Mouse (Mus musculus) CH12.LX (cell line): ENCODE results near the gene Npm3. TPM values are rescaled to one million over a fixed set of nuclear protein-coding genes. Genes with fewer than 3 reads are reported as not detected.

Source experiments
- DNase-seq: peaks from one replicate; pipeline ENCODE4 v3.0.0-alpha.2; 2013; ENCODE audit errors: extremely low read depth
- H3K27ac ChIP-seq: 2 replicates; pipeline ENCODE4 v1.5.1; 2012; ENCODE audit warnings: low read depth, mild to moderate bottlenecking, control low read depth, moderate library complexity; ENCODE audit not compliant: insufficient read depth
- H3K27me3 ChIP-seq: replicated peaks from 2 replicates; pipeline ENCODE3; 2012; ENCODE audit warnings: inconsistent platforms
- H3K36me3 ChIP-seq, 2 experiments: replicated peaks in 1 of 2; 2 replicates each; pipeline versions ENCODE3 to v1.6.1; 2012; ENCODE audit warnings: inconsistent platforms in 1 of 2, low read length in 1 of 2, mild to moderate bottlenecking in 1 of 2, mixed read lengths in 1 of 2, moderate library complexity in 1 of 2; ENCODE audit not compliant: control insufficient read depth in 1 of 2, insufficient read depth in 1 of 2
- H3K4me1 ChIP-seq, 2 experiments: 2 replicates each; pipeline ENCODE4 v1.6.1; 2012; ENCODE audit warnings: inconsistent platforms in 1 of 2, moderate library complexity in 1 of 2; ENCODE audit not compliant: insufficient read depth in 2 of 2, control insufficient read depth in 1 of 2
- H3K4me2 ChIP-seq: 2 replicates; pipeline ENCODE4 v1.6.1; 2012; ENCODE audit warnings: low read depth, mild to moderate bottlenecking, control low read depth; ENCODE audit not compliant: poor library complexity, insufficient read depth, severe bottlenecking
- H3K4me3 ChIP-seq, 3 experiments: fragments of 150-350 bp in 1 of 3; sonication (generic) in 1 of 3; replicated peaks in 1 of 3; 2 replicates each; pipeline versions ENCODE3 to v1.5.1; 2011 to 2012; ENCODE audit warnings: low read depth in 2 of 3, low read length in 2 of 3, mild to moderate bottlenecking in 2 of 3, moderate library complexity in 2 of 3, control low read depth in 1 of 3, improper control_type of control experiment in 1 of 3, inconsistent platforms in 1 of 3, mixed read lengths in 1 of 3; ENCODE audit not compliant: poor library complexity in 1 of 3
- H3K79me2 ChIP-seq: replicated peaks from 2 replicates; pipeline ENCODE4 v1.6.1; 2012; ENCODE audit warnings: mild to moderate bottlenecking, moderate library complexity; ENCODE audit not compliant: control insufficient read depth, poor library complexity, insufficient read depth, severe bottlenecking; ENCODE audit errors: extremely low read depth
- H3K9ac ChIP-seq: 2 replicates; pipeline ENCODE4 v1.6.1; 2012; ENCODE audit warnings: low read depth, mild to moderate bottlenecking, control low read depth, moderate library complexity; ENCODE audit not compliant: insufficient read depth
- H3K9me3 ChIP-seq: replicated peaks from 2 replicates; pipeline ENCODE3; 2012; ENCODE audit warnings: low read length, inconsistent platforms, mixed read lengths
- BHLHE40 ChIP-seq: IDR thresholded peaks from 2 replicates; pipeline ENCODE4 v1.6.1; 2011; ENCODE audit warnings: mild to moderate bottlenecking, low read depth, low read length, improper control_type of control experiment
- CTCF ChIP-seq, 2 experiments: IDR thresholded peaks in 1 of 2; conservative IDR thresholded peaks in 1 of 2; 2 replicates each; pipeline ENCODE4 v1.5.1; 2011 to 2012; ENCODE audit warnings: low read depth in 2 of 2, low read length in 2 of 2, improper control_type of control experiment in 1 of 2, inconsistent platforms in 1 of 2, mild to moderate bottlenecking in 1 of 2, moderate library complexity in 1 of 2
- E2F4 ChIP-seq: IDR thresholded peaks from 2 replicates; pipeline ENCODE4 v1.6.1; 2011; ENCODE audit warnings: low read depth, low read length, improper control_type of control experiment; ENCODE audit not compliant: insufficient replicate concordance
- EP300 ChIP-seq: IDR thresholded peaks from 2 replicates; pipeline ENCODE4 v1.6.1; 2011; ENCODE audit warnings: low read length, improper control_type of control experiment
- ETS1 ChIP-seq: conservative IDR thresholded peaks from 2 replicates; pipeline ENCODE4 v1.6.1; 2012; ENCODE audit warnings: low read depth, mild to moderate bottlenecking, inconsistent platforms, low read length, improper control_type of control experiment, moderate library complexity
- GABPA ChIP-seq: IDR thresholded peaks from 2 replicates; pipeline ENCODE4 v1.6.1; 2012; ENCODE audit warnings: low read depth, low read length, improper control_type of control experiment, inconsistent platforms; ENCODE audit not compliant: insufficient replicate concordance
- JUND ChIP-seq: conservative IDR thresholded peaks from 2 replicates; pipeline ENCODE4 v1.6.1; 2011; ENCODE audit warnings: low read depth, low read length, improper control_type of control experiment
- KAT2A ChIP-seq: IDR thresholded peaks from 2 replicates; pipeline ENCODE4 v1.6.1; 2012; ENCODE audit warnings: low read length, improper control_type of control experiment, inconsistent platforms; ENCODE audit not compliant: insufficient replicate concordance
- MAFK ChIP-seq: IDR thresholded peaks from 2 replicates; pipeline ENCODE4 v1.6.1; 2011; ENCODE audit warnings: low read length, improper control_type of control experiment; ENCODE audit not compliant: insufficient replicate concordance
- MAZ ChIP-seq: IDR thresholded peaks from 2 replicates; pipeline ENCODE4 v1.6.1; 2012; ENCODE audit warnings: low read depth, mild to moderate bottlenecking, inconsistent platforms, low read length, improper control_type of control experiment, moderate library complexity
- MEF2A ChIP-seq: IDR thresholded peaks from 2 replicates; pipeline ENCODE4 v1.6.1; 2014; ENCODE audit warnings: low read depth, mild to moderate bottlenecking, inconsistent platforms, low read length, improper control_type of control experiment, borderline replicate concordance
- MYC ChIP-seq: IDR thresholded peaks from 2 replicates; pipeline ENCODE4 v1.6.1; 2011; ENCODE audit warnings: low read depth, mild to moderate bottlenecking, improper control_type of control experiment, low read length
- PAX5 ChIP-seq: IDR thresholded peaks from 2 replicates; pipeline ENCODE4 v1.6.1; 2012; ENCODE audit warnings: low read length, inconsistent platforms, mixed read lengths
- POLR2A ChIP-seq: IDR thresholded peaks from 2 replicates; pipeline ENCODE4 v1.6.1; 2011; ENCODE audit warnings: low read depth, mild to moderate bottlenecking, improper control_type of control experiment, low read length
- RCOR1 ChIP-seq: conservative IDR thresholded peaks from 2 replicates; pipeline ENCODE4 v1.6.1; 2012; ENCODE audit warnings: low read depth, mild to moderate bottlenecking, inconsistent platforms, low read length, improper control_type of control experiment
- TBP ChIP-seq: conservative IDR thresholded peaks from 2 replicates; pipeline ENCODE4 v1.6.1; 2011; ENCODE audit warnings: low read depth, low read length, improper control_type of control experiment
- UBTF ChIP-seq: IDR thresholded peaks from 2 replicates; pipeline ENCODE4 v1.6.1; 2012; ENCODE audit warnings: low read depth, mild to moderate bottlenecking, inconsistent platforms, low read length, improper control_type of control experiment, moderate library complexity
- USF1 ChIP-seq: IDR thresholded peaks from 2 replicates; pipeline ENCODE4 v1.6.1; 2014; ENCODE audit warnings: low read depth, mild to moderate bottlenecking, inconsistent platforms, low read length, improper control_type of control experiment
- ZMIZ1 ChIP-seq: IDR thresholded peaks from 2 replicates; pipeline ENCODE4 v1.6.1; 2012; ENCODE audit warnings: low read depth, mild to moderate bottlenecking, inconsistent platforms, low read length, improper control_type of control experiment
- ZNF384 ChIP-seq: IDR thresholded peaks from 2 replicates; pipeline ENCODE4 v1.6.1; 2012; ENCODE audit warnings: low read depth, low read length, improper control_type of control experiment, inconsistent platforms
- dilution Hi-C: fragments of 300-500 bp; cut with MboI; formaldehyde crosslinking; loops from 2 replicates; pipeline ENCODE4 v1.14.3; 2020; ENCODE audit warnings: low sequenced_read_pairs; ENCODE audit not compliant: extremely low pct_unique_long_range_greater_than_20kb, extremely low pct_ligation_motif_present
- in situ Hi-C: fragments of 300-500 bp; cut with MboI; formaldehyde crosslinking; loops from 3 replicates; pipeline ENCODE4 v1.14.3; 2019; ENCODE audit warnings: low sequenced_read_pairs, low pct_ligation_motif_present, low pct_unique_long_range_greater_than_20kb, mixed read lengths
- polyA plus RNA-seq: library from polyadenylated mRNA; unstranded; fragments of >175 nt; gene quantifications from 2 replicates; pipeline ENCODE4 v1.2.1, GENCODE M21; 2012; ENCODE audit warnings: low read depth; ENCODE audit not compliant: insufficient read length
- total RNA-seq, 2 experiments: library from RNA; depleted of rRNA; stranded (reverse); fragments of 300-350 nt in 1 of 2; fragments of >200 nt in 1 of 2; gene quantifications; 2 replicates each; pipeline ENCODE4 v1.2.3; 2012 to 2014

Gene Npm3
- total and polyA plus RNA-seq, 3 experiments = 189 to 237 (median 225) TPM

GRCm38 (mm10) chr19:45722188-45722587 lies 27.2 kb downstream of the Npm3 start:
- TF ChIP-seq BHLHE40 (no peak), JUND (no peak), PAX5 (no peak), CTCF (conservative IDR thresholded peaks at IDR 0.05 in 1 of 2, IDR thresholded peaks at IDR 0.05 in 1 of 2; ENCODE audit: low read depth in 2 of 2, low read length in 2 of 2) (peak in 1 of 2 experiments; percentile 33; a peak in 2 of 4 replicates), RCOR1 (no peak), MAZ (no peak)
- TF ChIP-seq, all 38 proteins: peak for 1
- in situ Hi-C loops = no loop called here

DNA sequence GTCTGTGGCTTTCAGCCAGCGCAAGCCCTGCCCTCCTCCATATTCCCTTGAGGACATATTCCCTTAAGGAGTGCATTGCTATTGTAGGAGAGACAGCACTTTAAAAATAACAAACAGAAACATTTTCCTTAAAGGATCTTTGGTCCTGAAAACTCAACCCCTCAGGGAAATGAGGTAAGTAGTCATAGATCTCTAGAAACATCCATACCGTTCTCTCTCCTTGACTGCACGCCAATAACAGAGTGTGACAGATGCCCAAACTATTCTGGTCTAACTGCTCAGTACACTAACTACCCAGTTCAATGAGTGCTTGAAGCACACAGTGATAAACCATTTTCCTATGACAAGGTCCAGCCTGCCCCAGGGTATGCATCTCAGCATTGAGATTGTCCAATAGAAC lies 31.1 kb downstream of the Npm3 start:
- Histone ChIP-seq H3K79me2 (no peaks in the 10 kb centered on the region), H3K4me2 (no peak overlapping the region), H3K4me1 (peaks cover 0 to 3% of the 10 kb centered on the region in 2 experiments; a peak in 1 of 4 replicates), H3K9ac (no peak overlapping the region), H3K4me3 (no peak overlapping the region), H3K36me3 (no peaks in the 10 kb centered on the region), H3K27ac (no peak overlapping the region), H3K27me3 (no peaks in the 10 kb centered on the region), H3K9me3 (no peaks in the 10 kb centered on the region)
- TF ChIP-seq ETS1 (no peak), EP300 (no peak), TBP (no peak), MAZ (no peak), KAT2A (no peak), E2F4 (no peak), BHLHE40 (no peak), ZMIZ1 (no peak), GABPA (no peak), RCOR1 (no peak), MEF2A (no peak), MAFK (no peak), UBTF (no peak), MYC (no peak), USF1 (no peak), POLR2A (no peak), ZNF384 (no peak)
- in situ Hi-C loops = no loop called here
- dilution Hi-C loops = no loop called here
- no peak for DNase-seq

More at GRCm38 (mm10) chr19:45722188-45722587, 27.2 kb downstream of the Npm3 start:
- H3K36me3 ChIP-seq = no peaks in the 10 kb centered on the region
- H3K9ac ChIP-seq = no peak overlapping the region
- dilution Hi-C loops = no loop called here
- no peaks in the 10 kb centered on the region for H3K9me3 ChIP-seq
- H3K4me2 ChIP-seq = no peak overlapping the region
- H3K79me2 ChIP-seq = no peaks in the 10 kb centered on the region
- no peaks in the 10 kb centered on the region for H3K27me3 ChIP-seq
- no peak overlapping the region for H3K27ac ChIP-seq
- H3K4me1 ChIP-seq = peaks cover 3% of the 10 kb centered on the region in 2 experiments; a peak in 2 of 4 replicates
- H3K4me3 ChIP-seq = no peak overlapping the region
- no peak for DNase-seq
